Mouse (Mus musculus) layer of hippocampus, postnatal 25 days (tissue): Measurements from ENCODE around the gene Nub1. TPM values are rescaled to one million over a fixed set of nuclear protein-coding genes. Genes with fewer than 3 reads are reported as not detected.

Experiments used
- DNase-seq, 2 experiments: peaks; one replicate each; pipeline ENCODE4 v3.0.0; 2022; ENCODE audit warnings: mixed read lengths in 2 of 2, low spot score in 1 of 2; ENCODE audit errors: extremely low spot score in 1 of 2
- total RNA-seq, 2 experiments: library from RNA; stranded (reverse); gene quantifications; 2 replicates each; pipeline ENCODE4 v1.2.3; 2021

The Nub1 gene
- total RNA-seq, 2 experiments from 2014 or later, result 65.8 to 70.7 TPM

GRCm38 (mm10) chr5:24687696-24688095, 2.4 kb downstream of the Nub1 start:
- DNase-seq, result no peak

DNA sequence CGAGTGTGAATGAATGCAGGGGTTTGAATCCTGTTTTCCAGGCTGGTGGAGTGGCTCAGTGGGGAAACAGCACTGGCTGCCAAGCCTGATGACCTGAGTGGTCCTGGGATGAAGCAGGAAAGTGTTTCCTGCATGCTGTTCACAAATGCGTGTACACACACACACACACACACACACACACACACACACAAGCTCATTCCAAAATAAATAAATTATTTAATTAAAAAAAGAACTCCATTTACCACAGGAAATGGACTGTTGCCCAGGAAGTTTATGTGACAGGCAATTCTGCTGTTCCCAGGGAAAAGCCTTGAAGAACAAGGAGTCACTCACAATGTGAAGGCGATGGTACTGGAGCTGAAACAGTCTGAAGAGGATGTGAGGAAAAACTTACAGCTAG, 11.4 kb downstream of the Nub1 start:
- DNase-seq, result no peak

GRCm38 (mm10) chr5:24701271-24701670, 15.9 kb downstream of the Nub1 start:
- no peak for DNase-seq

GRCm38 (mm10) chr5:24704615-24705014, 19.3 kb downstream of the Nub1 start:
- no peak for DNase-seq

DNA sequence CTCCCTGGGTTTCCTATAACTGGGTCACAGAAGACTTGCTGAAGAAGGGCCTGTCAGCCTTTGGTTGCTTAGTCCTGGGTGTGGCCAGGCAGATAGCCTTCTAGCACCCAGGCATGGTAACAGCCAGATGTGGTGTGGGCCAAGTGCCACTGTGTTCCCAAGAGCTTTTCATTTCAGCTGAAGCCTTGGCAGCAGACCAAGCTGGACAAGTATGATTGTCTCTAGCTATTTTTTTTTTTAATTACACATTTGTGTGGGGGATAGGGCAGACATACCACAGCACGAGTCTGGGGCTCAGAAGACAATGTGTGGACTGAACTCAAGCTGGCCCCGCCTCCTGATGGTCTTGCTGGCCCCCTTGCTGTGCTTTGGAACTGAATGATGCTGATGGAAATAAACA, 24.6 kb downstream of the Nub1 start:
- DNase-seq, result no peak

- DNase-seq, result no peak
Observed at GRCm38 (mm10) chr5:24711615-24712014, 26.3 kb downstream of the Nub1 start.

- DNase-seq, result peak in 1 of 2 experiments; percentile 21
Observed at GRCm38 (mm10) chr5:24713199-24713598, 27.9 kb downstream of the Nub1 start.

DNA sequence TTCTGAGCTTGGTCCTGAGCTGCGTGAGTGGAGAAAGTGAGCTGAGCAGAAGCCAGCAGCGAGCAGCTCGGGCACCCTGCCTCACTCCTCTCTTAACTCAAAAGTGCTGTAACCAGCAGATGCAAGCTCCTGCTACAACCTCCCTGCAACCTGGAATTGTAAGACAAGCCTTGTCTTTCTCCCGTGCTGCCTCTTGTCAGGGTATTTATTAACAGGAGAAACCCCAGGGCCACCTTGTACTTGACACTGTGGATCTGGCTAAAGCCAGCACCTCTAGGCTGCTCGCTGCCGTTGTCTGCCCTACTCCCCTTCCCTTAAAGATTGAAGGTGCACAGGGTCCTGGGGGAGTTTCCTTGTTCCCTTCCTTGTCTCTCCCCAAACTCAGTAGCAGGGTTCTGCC, 28.7 kb downstream of the Nub1 start:
- DNase-seq, result no peak

- no peak for DNase-seq
Observed at GRCm38 (mm10) chr5:24718076-24718475, 32.7 kb downstream of the Nub1 start.

DNA sequence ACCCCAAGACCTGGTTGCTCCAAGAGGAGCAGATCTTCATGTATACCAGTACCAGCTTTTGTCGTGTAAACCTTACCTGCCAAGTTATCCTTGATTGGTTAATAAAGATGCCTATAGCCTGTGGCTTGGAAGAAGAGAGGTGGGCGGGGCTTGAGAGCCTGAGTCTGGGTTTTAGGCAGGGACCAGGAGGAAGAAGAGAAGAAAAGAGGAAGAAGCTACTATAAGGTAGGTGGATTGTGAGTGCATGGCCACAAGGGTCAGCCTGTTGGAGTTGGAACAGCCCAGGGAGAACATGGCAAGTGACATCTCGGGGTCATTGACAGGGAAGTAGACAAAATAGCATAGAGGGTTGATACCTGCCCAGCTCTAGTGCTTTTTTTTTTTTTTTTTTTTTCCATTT, 34.5 kb downstream of the Nub1 start:
- DNase-seq, result no peak

DNA sequence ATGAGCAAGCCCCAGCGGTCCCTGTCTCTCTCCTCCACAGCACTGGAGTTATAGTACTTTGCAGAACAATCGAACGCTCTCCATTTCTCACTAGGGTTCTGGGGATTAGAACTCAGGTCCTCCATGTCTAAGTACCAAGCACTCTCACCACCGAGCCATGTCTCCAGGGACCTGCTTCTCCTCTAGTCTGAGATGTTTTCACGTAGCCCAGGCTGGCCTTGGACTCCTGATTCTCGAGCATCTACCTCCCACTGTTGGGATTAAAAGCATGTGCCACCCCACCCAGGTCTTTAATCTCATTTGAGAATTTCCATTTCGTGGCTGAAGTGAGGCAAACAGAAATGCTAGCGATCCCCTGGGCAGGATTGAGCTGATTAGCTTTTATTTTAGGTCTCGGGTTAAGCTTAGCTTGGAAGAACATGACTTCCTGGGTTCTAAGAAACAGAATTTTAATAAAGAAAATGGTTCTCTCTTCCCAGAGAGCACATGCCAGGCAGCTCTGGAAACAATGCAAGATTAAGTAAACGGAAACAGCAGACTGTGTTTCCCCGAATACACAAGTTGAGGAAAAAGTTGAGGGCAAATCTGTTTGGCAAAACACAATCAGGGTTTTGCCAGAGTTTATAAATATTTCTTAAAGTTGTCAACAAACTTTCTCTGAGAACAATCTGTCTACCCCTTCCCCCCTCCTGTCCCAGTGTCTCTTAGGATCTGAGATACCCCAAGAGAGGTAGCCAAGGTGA, 38.4 kb downstream of the Nub1 start:
- DNase-seq, result no peak

GRCm38 (mm10) chr5:24724270-24724634, 38.9 kb downstream of the Nub1 start:
- no peak for DNase-seq

DNA sequence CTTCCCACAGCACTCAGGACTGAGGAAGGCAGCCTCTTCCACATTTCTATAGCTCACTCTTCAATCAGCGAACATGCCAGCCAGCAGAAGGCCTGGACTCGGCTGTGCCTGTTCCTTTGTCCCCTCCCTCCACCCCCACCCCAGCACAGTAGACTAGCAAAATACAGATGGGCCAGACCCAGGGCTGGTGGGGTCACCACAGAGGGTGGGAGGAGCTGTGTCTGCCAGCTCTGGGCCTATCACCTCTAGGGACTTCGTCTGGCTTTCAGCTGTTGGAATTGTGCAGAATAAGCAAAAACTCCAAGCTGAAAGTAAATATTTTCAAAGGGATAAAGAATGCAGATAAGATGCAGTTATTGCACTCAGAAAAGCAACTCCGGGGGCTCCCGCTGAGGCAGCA, 39.5 kb downstream of the Nub1 start:
- DNase-seq, result no peak

- DNase-seq, result no peak
Observed at GRCm38 (mm10) chr5:24725897-24726296, 40.6 kb downstream of the Nub1 start.

DNA sequence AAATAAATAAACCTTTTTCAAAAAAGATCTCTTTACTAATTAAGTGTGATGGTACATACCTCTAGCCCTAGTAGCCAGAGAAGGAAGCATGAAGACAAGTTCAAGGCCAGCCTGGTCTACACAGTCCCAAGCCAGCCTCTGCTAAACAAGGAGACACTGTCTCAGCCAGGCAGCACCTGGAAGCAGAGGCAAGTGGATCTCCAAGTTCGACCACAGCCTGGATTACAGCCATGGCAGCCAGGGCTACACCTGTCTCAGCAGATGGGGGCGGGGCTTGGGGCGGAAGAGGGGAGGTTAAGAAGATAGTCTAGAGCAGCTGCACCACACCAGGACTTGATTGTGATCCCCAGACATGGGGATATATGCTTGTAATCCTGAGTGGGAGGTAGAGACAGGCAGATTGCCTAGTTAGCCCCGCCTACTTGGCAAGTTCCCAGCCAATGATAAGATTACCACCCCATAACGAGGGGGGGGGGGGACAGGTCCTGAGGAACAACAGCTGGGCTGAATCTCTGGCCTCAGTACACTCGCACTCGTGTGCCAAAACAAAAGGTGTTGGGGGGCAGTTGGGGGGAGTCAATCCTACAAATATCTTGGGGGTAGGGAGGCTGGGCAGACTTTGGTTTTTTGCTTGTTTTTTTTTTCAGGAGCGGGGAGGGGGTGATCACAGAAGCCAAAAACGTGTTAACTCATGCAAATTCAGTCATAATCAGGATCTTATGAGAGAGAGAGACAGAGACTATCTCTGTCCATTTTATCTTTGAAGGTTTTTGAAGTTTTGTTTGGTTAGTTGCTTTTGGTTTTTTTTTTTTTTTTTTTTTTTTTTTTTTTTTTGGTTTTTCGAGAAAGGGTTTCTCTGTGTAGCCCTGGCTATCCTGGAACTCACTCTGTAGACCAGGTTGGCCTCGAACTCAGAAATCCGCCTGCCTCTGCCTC, 41.8 kb downstream of the Nub1 start:
- DNase-seq, result no peak

GRCm38 (mm10) chr5:24729797-24730487, 44.6 kb downstream of the Nub1 start:
- no peak for DNase-seq

- DNase-seq, result no peak
Observed at GRCm38 (mm10) chr5:24730488-24730871, 45.1 kb downstream of the Nub1 start, which contains the start of gene Wdr86. TSS of gene Wdr86 (minus strand) at chr5:24730727.

- DNase-seq, result no peak
Observed at GRCm38 (mm10) chr5:24730986-24731385, 45.7 kb downstream of the Nub1 start.

DNA sequence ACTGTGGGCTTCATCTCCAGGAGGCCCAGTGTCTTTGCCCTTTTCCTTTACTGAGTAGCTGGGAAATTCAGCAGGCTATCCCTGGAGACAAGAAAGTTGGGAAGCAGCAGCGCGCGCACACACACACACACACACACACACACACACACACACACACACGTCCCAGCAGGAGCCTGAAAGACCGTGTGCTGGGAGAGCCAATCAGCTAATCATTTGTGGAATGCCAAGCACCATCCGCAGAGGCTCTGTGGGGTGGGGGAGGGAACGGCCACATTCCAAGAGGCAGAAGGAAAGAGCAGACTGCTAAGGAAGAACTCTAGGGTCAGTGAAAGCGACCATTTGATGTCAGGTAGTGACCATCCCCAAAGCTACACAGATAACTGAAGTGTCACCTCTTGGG, 47.8 kb downstream of the Nub1 start:
- DNase-seq, result no peak

- DNase-seq, result no peak
Observed at GRCm38 (mm10) chr5:24733771-24734426, 48.6 kb downstream of the Nub1 start.

DNA sequence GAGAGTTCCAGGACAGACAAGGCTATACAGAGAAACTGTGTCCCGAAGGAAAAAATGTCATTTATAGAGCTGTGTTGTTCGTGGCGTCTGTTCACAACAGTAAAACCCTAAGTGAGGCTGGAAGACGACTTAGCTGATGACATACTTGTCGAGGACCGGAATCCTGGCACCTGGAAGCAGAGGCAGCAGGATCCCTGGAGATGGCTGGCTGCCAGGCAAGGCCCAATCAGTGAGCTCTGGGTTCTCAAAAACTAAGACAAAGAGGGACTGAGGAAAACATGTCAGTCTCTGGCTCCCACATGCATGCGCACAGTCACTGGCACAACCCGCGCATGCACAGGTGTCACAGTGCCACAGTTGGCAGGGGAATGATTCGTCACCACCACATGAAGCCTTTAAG, 52.3 kb downstream of the Nub1 start:
- DNase-seq, result no peak
